Mouse (Mus musculus) CD4-positive, CD25-positive, alpha-beta regulatory T cell, adult 4 months (primary cell): ENCODE results near the gene Cox6b1. TPM values are rescaled to one million over a fixed set of nuclear protein-coding genes. Genes with fewer than 3 reads are reported as not detected.

Source experiments
- ATAC-seq: one replicate; pipeline ENCODE4 v1.8.0; 2017
- polyA plus RNA-seq, 2 experiments: library from polyadenylated mRNA; unstranded; fragments of 100-300 nt; shearing (Covaris generic); gene quantifications; one replicate each; pipeline ENCODE4 v1.2.1; 2017

Gene Cox6b1
- polyA plus RNA-seq, 2 experiments from 2014 or later = 333 to 643 TPM

DNA sequence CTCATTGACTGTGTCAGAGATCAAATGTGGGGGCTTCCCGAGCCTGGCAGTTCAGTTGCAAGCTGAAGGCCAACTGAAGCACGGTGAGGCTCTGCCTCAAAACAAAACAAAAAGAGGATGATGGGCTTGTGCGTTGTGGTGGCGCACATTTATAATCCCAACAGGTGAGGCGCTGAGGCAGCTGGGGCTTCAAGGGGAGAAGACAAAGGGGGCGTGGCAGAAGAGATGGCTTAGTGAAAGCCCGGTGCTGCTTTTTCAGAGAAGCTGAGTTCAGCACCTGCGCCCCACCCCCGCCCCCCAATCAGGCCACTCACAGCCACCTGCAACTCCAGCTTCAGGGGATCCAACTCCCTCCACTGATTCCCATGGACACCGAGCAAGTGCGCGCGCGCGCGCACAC is 17.5 kb downstream of the Cox6b1 start:
- ATAC-seq = no peak

DNA sequence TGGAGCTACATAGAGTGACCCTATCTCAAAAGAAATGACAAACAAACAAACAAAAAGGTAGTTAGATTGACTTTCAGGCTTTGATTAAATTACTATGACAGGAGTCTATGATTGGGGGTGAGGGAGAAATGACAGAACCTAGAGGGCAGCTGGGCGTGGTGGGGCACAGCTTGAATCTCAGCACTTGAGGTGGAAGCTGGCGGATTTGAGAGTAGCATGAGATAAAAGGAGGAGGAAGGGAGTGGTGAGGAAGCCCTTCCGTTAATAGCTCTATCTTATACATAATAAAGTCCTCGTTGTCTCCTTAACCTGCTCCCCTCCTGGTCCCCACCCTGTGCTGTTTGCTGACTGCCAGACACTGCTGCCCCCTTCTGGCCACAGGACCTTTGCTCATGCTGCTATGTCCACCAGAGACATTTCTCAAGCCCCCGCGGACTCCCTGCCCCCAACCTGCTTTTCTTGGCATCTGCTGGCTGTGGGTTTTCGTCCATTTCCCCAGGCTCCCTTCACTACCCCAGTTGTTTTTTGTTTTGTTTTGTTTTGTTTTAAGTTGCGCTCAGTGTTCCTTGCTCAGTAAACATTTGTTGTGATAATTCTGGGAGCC is 18.1 kb downstream of the Cox6b1 start:
- ATAC-seq = peak; percentile 91

DNA sequence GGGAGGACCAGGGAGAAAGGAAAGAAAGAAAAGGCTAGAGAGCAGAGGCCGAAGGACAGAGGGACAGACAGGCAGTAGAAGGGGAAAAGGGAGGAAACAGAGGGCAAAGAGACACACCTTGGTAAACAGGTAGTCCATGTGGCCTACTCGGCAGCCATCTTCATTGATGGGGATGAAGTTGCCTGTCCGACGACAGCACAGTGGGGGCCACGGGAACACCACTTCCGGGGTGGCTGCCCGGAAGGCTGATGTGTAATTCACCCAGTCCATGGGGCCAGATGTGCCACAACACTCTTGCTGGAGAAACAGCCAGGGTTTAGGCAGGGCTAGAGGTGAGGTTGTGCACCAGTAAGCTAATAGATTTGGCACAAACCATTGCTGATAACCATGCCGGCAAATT is 21.0 kb downstream of the Cox6b1 start:
- ATAC-seq = no peak

DNA sequence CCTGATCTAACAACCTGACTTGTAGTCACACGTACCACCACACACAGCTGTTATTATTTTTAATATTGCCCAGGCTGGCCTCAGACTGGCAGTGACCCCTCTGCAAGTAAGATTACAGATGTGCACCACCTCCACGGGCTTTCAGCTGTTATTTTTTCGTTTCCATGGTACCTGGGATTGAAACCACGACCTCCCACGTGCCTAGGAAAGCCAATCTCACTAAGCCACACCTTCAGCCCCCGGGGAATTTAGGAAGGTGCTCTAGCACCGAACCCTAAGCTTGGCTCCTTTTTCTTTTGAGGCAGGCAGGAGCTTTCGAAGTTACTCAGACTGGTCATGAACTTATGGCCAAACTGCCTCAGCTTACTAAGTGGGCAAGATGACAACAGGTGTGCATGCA is 21.5 kb downstream of the Cox6b1 start:
- no peak for ATAC-seq

DNA sequence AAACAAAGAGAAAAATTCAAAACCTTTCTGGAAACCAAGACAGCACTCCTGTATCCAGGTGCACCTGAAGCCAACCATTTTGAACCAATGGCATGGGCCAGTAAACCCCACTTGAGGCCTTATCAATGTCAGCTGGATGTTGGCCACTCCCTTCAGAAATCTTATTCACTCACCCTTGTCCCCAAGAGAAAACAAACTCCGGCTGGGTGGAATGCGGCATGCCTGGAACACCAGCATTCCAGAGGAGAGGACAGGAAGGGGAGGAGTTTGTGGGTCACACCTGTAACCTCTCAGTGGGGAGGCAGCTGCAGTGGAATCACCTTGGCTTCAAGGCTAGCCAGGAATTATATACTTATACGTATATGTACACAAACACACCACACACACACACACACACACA is 23.4 kb downstream of the Cox6b1 start:
- no peak for ATAC-seq

DNA sequence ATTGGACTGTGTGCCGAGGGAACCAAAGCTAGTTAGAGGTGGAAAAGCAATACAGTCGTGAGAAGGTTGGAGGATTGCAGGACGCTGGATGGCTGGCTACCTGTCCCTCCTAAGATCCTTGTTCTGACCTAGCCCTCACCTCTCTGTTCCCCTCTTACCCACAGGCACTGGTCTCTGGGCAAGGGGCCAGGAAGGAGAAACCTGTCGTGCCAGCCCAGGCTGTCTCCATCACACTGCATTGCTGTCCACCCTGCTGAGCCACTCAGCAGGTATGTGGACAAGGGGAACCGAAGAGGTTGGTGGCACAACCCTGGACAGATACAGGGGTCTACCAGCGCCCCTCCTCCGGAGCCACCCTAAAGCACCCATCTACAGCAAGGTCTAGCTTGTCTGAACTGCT is 25.3 kb downstream of the Cox6b1 start:
- ATAC-seq = no peak

DNA sequence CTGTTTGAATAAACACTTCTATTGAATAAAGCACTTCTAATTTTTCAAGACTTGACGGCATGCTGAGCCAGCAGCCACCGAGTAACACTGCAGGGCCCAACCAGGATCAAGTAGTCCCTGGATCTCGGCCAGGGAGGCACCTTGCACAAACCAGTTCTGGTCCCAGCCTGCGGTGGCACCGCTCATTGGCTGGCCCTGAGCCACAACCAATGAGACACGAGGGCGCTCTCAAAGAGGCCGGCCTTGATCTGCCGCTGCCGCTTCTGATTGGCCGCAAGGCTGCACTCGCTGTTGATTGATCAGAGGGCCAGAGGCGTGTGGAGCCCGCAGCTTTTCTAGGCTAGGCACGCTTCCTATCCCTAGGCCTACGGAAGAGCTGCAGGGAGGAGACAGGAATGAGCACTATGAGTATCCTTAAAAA is 26.0 kb downstream of the Cox6b1 start:
- peak; percentile 97 for ATAC-seq

DNA sequence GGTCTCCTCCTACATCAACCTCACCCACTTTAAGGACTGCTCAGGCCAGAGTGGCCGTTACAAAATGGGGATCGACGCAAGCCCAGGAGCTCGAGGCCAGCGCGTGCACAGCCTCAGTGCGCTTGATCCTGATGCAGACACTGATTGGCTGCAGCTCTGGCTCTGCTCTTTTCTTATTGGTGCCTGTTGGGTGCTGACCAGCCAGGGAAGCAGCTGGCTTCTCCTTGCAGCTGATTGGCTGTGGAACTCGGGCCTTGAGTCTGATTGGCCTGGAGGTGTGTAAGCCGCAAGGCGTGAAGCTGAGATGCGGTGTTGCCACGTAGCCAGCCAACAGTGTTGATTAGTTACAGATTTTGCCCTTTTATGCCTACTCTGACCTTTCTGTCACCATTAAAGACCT is 27.2 kb downstream of the Cox6b1 start, which contains the start of gene Zbtb32:
Zbtb32 (minus strand) TSS at position 124 of the 400 bp plus-strand sequence.
- no peak for ATAC-seq

DNA sequence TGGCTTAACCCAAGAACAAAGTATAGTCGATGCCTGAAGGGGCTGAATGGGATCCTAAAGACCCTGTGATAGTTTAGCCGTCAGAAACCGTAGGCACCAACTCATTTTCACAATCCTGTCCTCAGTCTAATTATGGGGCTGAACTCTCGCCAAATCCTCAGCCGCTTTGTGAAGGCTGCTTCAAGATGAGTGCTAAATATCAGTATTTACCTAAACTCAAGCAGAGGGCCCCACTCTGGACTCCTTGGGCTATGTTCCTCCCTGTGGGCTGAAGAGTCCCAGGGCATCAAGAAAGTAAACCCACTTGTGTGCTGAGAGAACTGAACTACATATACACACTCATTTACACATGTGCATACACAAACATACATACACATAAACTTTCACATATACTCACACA is 29.1 kb downstream of the Cox6b1 start:
- no peak for ATAC-seq

DNA sequence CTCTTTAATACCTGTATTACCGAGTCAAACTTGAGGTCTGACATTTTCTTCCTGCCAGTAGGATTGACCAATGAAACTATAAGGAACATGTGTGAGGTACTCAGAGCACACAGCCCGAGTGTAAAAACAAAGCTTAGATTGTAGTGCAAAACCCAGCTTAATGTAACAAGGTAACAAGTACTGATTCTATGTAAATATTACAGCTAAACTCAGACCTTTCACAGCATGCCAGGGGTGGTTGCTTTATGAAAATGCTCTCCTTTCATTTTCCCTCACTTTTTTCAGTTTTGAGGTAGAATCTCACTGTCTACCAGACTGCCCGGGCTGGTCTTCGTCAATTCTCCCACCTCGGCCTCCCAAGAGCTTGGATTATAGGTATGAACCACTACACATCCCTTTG is 29.9 kb downstream of the Cox6b1 start:
- ATAC-seq = no peak

DNA sequence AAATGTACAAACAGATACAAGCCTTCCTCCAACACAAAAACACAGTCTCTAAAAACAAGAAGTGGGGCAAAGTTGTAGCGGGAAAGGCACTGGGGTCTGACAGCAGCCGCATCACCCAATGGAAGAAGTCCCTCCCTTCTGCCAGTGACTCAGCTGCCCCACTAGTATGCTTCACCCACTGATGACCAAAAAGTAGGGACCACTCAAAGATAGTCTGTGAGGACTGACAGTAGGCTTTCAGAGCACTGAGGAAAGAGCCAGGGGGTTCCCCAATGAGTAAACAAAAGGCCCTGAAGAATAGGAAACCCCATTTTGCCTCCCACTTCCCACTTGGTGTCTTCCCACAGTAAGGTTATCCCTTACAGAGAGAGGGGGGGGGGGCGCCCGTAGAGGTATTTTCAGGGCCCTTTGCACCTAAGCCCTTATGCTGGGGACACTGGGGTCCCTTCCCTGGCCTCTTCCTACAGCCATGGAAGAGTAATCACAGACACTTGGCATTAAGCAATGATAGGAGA is 31.4 kb downstream of the Cox6b1 start:
- peak; percentile 37 for ATAC-seq

DNA sequence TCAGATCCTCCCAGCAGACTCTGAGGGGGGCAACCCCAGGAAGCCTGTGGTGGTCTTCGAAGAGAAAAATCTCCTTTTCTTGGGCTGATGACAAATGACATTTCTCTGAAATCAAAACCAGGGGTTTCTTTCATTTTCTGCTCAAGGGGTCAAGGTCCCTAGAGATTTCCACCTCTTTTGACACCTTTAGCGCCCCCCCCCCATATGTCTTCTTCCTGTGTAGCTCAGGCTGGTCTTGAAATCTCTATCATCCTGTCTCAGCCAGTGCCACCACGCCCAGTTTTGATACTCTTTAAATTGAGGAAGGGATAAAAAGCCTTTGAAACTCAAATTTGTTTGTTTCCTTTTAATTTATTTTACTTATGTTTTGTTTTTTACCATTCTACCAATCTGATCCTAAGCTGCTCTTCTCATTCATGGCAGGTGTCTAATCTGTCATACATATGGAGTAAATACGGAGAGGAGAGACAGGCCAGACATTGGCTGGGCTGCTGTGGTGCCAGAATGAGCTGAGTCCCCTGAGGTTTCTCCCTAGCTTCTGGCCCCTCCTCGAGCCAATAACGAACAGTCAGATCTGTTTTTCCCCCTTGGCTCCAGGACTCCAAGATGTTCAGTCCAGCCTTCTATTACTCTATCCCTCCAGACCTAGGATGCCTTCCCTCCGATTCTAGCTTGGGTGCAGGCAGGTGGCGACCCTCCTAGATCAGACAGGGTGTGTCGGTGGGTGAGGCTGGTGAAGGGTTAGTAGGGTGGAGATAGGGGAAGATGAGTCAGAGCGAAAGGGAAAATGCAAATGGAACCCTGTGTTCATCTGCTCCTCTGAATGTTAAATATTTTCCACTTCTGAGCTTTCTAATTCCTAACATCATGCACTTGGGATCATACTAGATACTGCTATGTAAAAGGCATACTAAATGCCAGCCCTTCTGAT is 32.1 kb downstream of the Cox6b1 start:
- ATAC-seq = peak; percentile 48

DNA sequence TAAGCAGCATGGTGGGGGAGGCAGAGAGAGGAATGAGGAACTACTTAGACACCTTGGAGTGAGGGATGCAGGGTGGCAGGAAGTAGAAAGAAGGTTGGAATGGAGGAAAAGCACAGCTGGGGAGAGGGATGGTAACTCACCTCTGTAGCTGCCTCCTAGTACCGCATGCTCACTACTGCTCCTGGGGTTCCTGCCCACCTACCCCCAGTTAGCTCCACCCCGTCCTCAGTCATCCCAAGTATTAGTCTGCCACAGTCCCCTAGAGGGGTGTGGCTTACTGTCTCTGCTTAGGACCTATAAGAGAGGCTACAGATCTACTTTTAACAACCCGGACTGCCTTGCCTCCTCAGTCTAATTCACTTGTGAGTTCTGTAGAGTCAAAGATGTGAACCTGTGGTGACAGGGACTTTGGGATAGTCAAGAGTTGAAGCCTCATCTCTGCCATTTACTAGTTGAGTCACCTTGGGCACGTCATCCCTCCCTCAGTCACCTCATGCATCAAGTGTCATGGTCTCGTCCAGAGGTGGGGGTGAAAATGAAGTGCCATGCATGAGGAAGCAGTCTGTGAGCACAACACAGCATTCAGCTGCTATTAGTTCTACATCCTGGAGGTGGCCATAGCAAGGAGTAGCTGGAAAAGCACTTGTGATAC is 33.1 kb downstream of the Cox6b1 start:
- ATAC-seq = no peak

DNA sequence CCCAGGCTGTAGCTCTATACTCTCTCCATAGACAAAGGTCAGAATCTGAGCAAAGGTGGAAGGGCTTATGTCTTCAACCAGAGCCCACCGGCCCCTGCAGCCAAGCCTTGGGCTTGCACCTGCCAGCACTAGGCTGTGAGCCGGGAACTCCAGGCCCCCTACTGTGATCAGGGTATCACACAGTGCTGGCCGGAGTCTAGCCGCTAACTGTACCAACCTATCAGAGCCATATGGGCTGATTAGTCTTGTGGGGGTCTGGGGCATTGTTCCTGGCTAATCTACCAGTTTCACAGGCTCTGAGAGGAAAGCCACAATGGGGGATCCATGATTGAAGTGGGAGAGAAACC is 34.4 kb downstream of the Cox6b1 start:
- no peak for ATAC-seq

DNA sequence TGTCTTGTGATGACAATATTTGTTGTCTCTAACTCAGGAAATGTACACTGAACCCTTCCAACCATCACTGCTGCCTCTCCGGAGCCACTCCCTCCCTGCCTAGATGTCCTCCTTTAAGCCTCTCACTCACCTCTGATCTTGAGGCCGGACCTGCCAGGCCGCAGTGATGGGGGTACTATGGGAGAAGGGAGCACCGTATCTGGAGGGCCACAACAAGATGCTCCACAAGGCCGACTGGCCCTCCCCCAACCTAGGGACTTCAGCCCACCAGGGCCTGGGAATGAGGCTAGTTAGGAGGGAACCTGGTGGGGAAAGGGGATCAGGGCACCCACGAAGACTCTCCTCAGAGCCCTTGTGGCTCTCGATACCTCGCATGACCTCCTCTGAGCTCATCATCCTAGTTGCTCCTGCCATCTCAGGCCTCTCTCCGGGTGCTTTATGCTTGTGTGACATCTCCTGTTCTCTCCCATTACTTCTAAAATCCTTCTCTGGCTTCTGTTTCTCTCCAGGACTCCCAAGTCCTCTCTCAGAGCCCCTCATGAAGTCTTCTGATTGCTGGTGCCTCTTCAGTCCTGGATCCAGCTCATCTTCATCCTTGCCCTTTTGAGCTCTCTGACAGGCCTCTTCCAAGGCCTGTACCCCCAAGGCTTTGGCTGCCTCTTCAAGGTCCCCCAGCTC is 34.9 kb downstream of the Cox6b1 start:
- no peak for ATAC-seq

DNA sequence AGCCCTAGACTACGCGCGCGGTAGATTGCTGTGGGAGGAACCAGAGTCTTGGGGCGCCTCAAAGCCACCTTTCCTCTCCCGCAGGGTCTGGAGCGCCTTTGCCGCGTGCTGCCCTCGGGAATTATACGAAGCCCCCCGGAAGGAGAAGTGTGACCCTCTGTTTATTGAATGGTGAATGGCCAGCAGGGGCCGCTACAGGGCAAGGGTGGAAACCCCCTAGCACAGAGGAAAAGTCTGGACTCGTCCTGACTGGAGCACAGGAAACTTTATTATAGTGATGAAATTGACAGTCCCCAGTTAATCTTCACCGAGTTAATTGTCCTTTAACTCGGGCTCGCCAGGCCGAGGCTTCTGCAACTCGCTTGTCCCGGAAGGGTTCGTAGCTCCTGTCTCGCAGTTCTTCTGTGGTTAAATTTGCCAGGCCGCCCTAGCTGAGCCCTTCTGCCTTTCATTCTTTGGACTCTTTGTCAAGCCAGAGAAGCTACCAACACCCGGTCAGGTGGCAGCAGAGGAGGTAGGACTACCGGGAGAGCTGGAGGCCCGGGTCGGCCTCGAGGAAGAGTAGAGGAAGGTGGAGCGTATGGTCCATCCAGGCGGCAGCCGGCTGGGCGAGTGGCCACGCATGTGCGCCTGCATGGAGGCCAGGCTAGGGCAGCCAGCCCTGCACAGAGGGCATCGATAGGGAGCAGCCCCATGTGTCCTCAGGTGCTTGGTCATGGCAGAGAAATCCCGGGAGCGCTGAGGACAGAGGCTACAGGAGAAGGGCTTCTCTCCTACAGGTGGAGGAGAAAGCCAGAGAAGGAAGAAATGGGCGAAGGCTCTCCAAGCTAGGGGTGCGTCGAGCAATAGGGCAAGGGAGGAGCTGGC is 36.3 kb downstream of the Cox6b1 start:
- ATAC-seq = peak; percentile 21

DNA sequence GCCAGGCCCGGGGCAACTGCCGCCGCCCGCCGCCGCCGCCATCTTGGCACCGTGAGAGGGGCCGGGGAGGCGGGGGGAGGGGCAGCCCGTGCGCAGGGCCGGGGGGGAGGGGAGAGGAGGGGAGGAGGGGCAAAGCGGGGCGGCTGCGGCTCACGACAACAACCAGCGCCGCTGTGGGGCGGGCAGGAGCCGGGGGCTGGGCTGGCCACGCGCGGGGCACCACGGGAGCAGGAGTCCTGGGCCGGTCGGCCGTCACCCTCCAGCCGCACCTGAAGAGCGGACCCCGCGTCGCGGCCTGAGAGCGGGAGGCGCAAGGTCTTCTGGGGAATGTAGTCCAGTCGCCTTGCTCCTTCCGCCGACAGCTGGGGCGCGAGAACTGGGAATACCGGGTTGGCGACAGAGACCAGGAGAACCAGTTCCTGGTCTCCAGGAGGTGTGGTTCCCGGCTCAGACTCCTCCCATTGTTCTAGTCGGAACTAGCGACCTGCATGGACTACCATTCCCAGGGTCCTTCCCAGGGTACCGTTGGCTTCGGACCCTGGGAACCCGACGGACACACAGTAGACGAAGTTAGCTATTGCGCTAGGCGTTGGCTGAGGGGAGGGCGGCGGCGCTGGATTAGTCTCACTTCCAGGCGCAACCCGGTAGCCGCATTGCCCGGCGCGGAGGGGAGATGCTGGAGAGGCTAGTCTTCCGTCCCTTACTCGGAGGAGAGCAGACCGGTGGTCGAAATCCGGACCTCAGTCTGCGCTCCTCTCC is 37.1 kb downstream of the Cox6b1 start, which contains the start of gene Kmt2b:
Kmt2b (minus strand) TSS at position 51 of the 759 bp plus-strand sequence.
- ATAC-seq = peak; percentile 79

DNA sequence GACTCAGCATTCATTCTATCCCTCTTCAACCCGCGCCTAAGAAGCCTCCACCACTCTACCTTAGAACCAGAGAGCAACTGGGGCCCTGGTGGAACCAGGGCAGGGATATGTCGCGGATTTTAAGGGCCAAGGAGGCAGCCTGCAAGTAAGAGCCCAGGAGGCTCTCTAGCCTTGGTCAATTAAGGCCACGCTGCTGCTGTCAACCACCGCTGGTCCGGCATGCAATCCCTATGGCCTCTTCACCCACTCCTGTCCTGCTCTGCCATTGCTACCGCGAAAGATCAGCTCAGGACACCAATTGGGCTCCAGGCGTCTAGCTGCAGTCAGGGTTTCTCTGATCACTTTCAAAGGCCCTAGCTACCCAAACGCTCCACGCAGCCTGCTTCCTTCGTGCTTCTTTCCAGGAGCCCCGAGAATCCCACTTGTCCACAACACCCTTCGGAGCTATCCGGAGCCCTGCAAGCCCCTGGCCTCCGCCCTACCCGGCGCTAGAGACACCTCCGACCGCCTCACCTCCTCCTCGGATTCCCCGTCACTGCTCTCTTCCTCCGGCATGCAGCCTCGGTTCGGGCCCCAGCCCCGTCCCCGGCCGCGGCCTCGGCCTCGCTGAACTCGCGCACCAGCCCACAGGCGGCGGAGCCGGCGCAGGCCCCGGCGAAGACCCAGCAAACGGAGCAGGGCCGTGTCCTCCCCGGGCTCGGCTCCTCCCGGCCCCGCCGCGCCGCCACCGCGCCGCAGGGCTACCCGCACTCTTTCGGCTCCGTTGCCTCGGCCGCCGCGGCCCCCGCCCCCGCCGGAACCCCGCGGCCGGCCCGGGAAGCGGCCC is 37.9 kb downstream of the Cox6b1 start:
- peak; percentile 30 for ATAC-seq

DNA sequence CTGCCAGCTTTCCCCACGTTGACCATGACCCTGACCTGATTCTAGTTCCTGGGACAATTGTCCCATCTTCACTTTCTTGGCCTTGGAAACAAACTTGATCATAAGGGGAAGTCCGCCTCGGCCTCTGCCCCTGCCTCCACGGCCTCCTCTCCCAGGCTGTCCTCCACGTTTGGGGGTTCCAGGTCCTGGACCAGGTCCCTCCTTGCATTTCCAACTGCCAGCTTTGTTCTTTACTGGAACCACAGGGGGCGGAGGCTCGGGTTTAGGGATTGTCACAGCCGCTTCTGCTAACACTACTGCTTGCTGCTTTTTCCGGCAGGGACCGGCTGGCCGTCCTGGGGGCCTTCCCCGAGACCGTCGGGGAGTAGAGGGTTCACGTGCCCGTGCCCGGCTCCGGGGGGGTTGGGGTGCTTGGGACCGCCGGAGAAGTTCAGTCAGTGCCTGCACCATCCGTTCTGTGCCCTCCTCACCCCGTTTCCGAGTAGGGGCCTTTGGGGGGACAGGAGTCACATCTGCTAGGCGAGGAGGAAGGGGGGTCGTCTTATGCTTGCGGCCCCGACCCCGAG is 39.4 kb downstream of the Cox6b1 start:
- no peak for ATAC-seq

DNA sequence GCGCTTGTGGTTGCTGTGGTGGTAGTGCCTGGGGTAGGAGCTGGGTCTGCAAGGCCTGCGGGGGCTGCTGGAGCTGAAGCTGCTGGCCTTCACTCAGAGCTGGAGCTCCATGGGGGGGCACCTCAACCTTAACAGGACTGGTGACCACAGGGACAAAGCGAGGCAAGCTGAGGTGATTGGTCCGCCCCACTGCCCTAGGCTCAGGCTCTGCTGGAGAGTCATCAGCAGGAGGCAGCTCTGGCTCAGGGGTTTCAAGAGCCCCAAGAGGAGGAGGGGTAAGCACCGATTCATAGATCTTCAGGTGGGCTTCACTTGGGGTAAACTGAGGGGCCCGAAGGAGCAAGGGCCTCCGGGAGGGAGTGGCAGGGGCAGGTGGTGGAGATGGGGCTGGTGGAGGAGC is 40.8 kb downstream of the Cox6b1 start:
- no peak for ATAC-seq
